Mouse (Mus musculus) large intestine, adult 2 months (tissue): Measurements from ENCODE around the gene Myof. TPM values are rescaled to one million over a fixed set of nuclear protein-coding genes. Genes with fewer than 3 reads are reported as not detected.

Source experiments
- DNase-seq: peaks from one replicate; pipeline ENCODE4 v3.0.0-alpha.2; 2012; ENCODE audit warnings: low read depth, low spot score
- WGBS: fragments of 180-500 bp; shearing (Covaris S2); methylation state at CpG from one replicate; pipeline ENCODE4 v1.1.7; 2018; 5-methylcytosine and 5-hydroxymethylcytosine counted together
- polyA plus RNA-seq: library from polyadenylated mRNA; depleted of rRNA; stranded (reverse); fragments of >200 nt; gene quantifications from 2 replicates; pipeline ENCODE4 v1.2.3, GENCODE M21; 2012

Myof gene
- polyA plus RNA-seq, 1 experiment: 12.8 TPM

- WGBS: 37% methylated on average over 5 of the region's 5 CpGs
- no peak for DNase-seq
These were observed 28.9 kb downstream of the Myof start for GRCm38 (mm10) chr19:38014443-38014842.

DNA sequence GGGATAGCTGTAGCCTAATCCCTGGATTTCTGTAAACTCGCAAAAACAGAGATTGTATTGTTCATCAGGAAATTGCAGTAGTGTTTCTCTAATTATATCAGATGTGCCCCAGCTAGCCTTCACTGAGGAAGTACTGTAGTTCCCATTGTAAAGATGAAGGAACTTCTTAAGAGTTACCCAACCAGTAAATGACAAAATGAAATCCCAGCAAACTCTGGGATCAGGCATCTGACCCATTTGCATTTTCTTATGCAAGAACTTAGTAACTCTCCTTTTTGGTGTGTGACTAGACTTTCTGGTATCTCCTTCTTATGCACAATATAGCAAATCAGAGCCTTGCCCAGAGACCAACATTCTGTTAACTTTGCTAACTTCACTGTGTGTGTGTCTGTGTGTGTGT is 32.0 kb downstream of the Myof start:
- no peak for DNase-seq
- 42% methylated on average over 1 of the region's 1 CpGs for WGBS

- 75% methylated on average over 8 of the region's 8 CpGs for WGBS
- DNase-seq: no peak
These were observed 38.5 kb downstream of the Myof start for GRCm38 (mm10) chr19:38004809-38005380.

- 64% methylated on average over 24 of the region's 24 CpGs for WGBS
- DNase-seq: no peak
These were observed 39.5 kb downstream of the Myof start for GRCm38 (mm10) chr19:38003671-38004521.

DNA sequence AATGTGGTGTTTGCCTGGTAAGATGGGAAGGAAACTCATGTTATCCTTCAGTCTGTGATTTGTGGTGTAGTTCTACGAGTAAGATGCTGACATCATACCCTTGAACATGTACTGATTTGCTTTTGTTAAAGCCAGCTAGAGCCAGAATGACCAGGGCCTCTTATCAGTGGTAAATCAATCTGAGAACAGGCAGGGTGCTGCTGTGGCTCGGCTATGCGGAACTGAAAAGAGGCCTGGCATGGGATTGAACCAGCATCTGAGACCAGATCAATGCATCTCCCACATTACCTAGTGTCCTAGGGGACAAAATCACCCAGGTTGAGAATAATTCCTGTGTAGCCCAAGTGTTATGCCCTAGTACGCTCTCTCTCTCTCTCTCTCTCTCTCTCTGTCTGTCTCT is 40.6 kb downstream of the Myof start:
- no peak for DNase-seq
- WGBS: 84% methylated on average over 4 of the region's 4 CpGs

DNA sequence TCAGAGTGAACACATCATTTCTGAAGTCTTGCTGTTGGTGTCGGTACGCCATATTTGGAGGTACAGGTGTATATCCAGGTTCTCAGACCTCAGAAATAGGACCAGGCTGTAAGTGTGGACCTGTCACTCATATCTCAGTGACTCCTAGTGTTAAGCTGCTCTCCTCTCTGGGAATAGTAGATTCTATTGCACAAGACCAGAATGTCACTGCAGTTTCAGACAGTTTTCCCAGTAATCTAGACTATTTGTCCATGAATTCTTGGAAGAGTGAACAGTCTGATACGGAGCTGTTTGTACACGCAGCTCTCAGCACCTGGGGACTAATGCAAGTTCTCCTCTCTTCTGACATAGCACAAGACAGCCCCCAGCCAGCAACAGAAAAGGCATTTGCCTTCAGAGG is 42.4 kb downstream of the Myof start:
- 92% methylated on average over 4 of the region's 4 CpGs for WGBS
- DNase-seq: no peak

DNA sequence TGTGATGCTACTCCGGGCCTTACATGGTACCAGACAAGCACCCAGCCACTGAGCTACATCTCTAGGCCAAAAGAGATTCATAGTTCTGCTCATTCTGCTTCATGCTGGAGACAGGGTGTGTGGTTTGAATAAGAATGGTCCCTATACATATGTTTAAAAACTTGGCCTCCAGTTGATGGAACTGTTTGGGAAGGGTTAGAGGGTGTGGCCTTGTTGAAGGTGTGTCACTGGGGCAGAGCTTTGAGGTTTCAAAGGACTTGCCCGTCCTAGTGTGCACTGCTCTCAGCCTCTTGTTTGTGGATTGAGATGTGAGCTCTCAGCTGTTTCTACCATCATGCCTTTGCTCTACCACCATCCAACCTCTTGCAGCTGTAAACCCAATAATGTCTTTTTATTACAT is 43.4 kb downstream of the Myof start:
- 97% methylated on average over 2 of the region's 2 CpGs for WGBS
- no peak for DNase-seq

DNA sequence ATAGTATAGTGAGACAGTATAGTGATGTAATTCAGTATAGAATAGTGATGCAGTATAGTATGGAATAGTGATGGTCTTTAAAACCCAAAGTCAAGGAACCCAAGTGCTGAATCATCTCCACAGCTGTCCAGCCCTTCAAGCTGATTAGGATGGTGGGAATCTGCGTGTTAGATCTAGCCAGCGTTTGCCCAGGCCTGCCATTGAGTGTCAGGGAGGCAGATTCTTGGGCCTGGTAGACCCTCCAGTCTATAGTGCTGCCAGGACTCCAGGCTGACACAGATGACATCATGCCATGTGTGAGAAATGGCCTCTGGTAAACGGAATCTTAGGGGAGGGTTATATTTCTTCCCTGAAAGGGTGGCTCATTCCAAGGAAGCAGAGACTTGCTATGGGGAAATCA is 49.1 kb downstream of the Myof start:
- WGBS: 92% methylated on average over 3 of the region's 3 CpGs
- DNase-seq: no peak

DNA sequence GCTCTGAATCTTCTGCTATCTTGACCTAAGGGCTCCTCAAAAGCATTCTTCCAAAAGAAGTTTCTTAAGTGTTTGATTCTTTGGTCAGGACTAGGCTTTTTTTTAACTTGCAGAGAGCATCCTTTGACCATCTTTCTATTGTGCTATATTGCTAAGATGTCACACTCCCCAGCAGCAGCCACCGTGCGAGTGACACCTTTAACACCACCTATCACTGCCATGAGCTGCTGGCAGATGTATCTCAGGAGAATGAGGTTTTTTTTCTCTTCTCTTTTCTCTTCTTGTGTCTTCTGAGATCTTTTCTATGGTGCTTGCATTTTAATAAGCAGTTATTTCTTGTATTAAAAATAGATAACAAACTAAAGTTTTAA is 51.2 kb downstream of the Myof start:
- no peak for DNase-seq
- WGBS: 82% methylated on average over 2 of the region's 2 CpGs

GRCm38 (mm10) chr19:37991399-37992183 is 51.8 kb downstream of the Myof start:
- WGBS: 53% methylated on average over 7 of the region's 7 CpGs
- no peak for DNase-seq

- WGBS: 95% methylated on average over 2 of the region's 2 CpGs
- no peak for DNase-seq
These were observed 53.4 kb downstream of the Myof start for GRCm38 (mm10) chr19:37989971-37990370.

DNA sequence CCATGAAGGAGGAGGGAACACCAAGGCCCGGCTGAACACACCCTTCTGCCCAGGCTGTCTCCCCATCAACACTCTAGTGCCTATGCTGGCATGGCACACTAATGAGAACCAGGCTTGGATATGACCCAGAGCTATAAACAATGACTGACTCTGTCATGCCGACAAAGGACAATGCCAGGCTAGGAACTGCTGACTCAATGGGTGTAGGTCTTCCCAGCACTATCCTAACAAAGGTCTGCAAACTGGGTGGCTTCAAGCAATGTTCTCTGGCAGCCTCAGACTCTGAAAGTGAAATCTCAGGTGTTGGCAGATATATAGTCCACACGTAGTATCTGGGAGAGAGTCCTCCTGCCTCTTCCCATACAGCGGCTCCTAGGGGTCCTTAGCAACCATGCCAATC is 55.2 kb downstream of the Myof start:
- peak; percentile 18 for DNase-seq
- WGBS: 35% methylated on average over 4 of the region's 4 CpGs

GRCm38 (mm10) chr19:37985730-37986129 is 57.6 kb downstream of the Myof start:
- 85% methylated on average over 16 of the region's 16 CpGs for WGBS
- DNase-seq: no peak

GRCm38 (mm10) chr19:37975951-37976350 is 67.4 kb downstream of the Myof start:
- no peak for DNase-seq
- whole genome bisulfite sequencing: 94% methylated on average over 5 of the region's 5 CpGs

DNA sequence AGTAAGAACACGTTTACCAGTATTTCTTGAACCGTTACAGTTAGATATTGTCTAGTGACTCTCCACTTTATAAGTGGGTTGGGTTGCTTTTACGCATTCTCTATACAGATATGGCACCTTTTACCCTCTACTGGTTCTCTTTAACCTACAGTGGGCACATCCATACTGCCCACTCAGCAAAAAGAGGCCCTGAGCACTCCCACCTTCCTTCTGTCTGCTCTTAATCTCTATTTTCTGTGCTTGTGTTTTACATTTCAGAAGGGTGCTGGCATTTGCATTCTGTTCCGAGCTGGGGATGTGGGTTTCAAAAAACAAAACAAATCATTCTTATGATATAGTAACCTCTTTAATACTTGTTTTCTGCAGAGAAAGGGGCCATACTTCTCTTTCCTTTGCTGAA is 72.8 kb downstream of the Myof start:
- no peak for DNase-seq
- 55% methylated on average over 4 of the region's 4 CpGs for WGBS

GRCm38 (mm10) chr19:37970004-37970403 is 73.4 kb downstream of the Myof start:
- WGBS: 17% methylated on average over 5 of the region's 5 CpGs
- peak; percentile 59 for DNase-seq

- no peak for DNase-seq
- WGBS: 80% methylated on average over 4 of the region's 4 CpGs
These were observed 77.5 kb downstream of the Myof start for GRCm38 (mm10) chr19:37965828-37966227.

DNA sequence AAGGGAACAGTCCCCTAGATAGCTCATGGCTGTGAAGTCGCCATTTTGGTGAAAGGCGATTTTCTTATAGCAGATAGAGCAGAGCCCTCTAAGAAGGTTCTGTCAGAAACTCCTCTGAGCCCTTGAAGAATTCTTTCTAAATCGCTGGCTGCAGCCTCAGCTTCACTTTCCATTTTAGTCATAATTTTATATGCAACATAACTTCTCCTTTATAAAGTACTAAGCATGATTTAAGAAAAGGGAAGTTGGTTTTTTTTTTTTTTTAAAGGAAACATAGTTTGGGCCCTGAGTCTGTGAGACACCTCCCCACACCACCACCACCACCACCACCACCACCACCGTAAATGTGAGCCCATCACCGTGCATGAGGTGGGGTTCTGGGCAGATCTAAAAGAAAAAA is 80.0 kb downstream of the Myof start:
- WGBS: 65% methylated on average over 5 of the region's 5 CpGs
- DNase-seq: no peak

GRCm38 (mm10) chr19:37960791-37961190 is 82.6 kb downstream of the Myof start:
- WGBS: 94% methylated on average over 9 of the region's 9 CpGs
- DNase-seq: no peak

- no peak for DNase-seq
- 44% methylated on average over 10 of the region's 10 CpGs for WGBS
These were observed 83.7 kb downstream of the Myof start for GRCm38 (mm10) chr19:37959543-37960215.
